Mouse (Mus musculus): Measurements from ENCODE around the gene Ywhah.

Ywhah gene

GRCm38 (mm10) chr5:33045316-33045705, 26.7 kb downstream of the Ywhah start:
- no peak for DNase-seq (ENCODE audit: low read depth, low spot score)

- DNase-seq (ENCODE audit: low read depth, low spot score) = no peak
These were observed 34.4 kb downstream of the Ywhah start for GRCm38 (mm10) chr5:33052849-33053582.

GRCm38 (mm10) chr5:33056126-33056765, 37.6 kb downstream of the Ywhah start:
- no peak for DNase-seq (ENCODE audit: low read depth, low spot score)

GRCm38 (mm10) chr5:33070071-33070470, 51.5 kb downstream of the Ywhah start:
- DNase-seq (ENCODE audit: low read depth, low spot score) = no peak

GRCm38 (mm10) chr5:33076490-33077191, 58.0 kb downstream of the Ywhah start:
- DNase-seq (ENCODE audit: low read depth, low spot score) = no peak

Measured in A20 (cell line).